Mouse (Mus musculus) cerebellum, postnatal 4 days (tissue): ENCODE results near the gene Dlx3.
A peak's percentile ranks its signal among the peaks of the same experiment; 100 is the strongest.

ENCODE experiments used
- DNase-seq, 2 experiments: peaks; one replicate each; pipeline ENCODE4 v3.0.0; 2022; ENCODE audit warnings: low spot score in 2 of 2, mixed read lengths in 1 of 2

Gene Dlx3

GRCm38 (mm10) chr11:95088286-95088685 is 31.6 kb upstream of the Dlx3 start:
- DNase-seq = no peak

- no peak for DNase-seq
Measured at GRCm38 (mm10) chr11:95088857-95089779, 30.8 kb upstream of the Dlx3 start.

- no peak for DNase-seq
Measured at GRCm38 (mm10) chr11:95093077-95093476, 26.8 kb upstream of the Dlx3 start.

- DNase-seq = no peak
Measured at GRCm38 (mm10) chr11:95095596-95095995, 24.3 kb upstream of the Dlx3 start.

- no peak for DNase-seq
Measured at GRCm38 (mm10) chr11:95096608-95097373, 23.1 kb upstream of the Dlx3 start.

GRCm38 (mm10) chr11:95097889-95098288 is 22.0 kb upstream of the Dlx3 start:
- no peak for DNase-seq

GRCm38 (mm10) chr11:95098346-95099095 is 21.4 kb upstream of the Dlx3 start:
- DNase-seq = no peak

GRCm38 (mm10) chr11:95100393-95100792 is 19.5 kb upstream of the Dlx3 start:
- DNase-seq = no peak

GRCm38 (mm10) chr11:95101071-95101788 is 18.7 kb upstream of the Dlx3 start:
- no peak for DNase-seq

- peak in 1 of 2 experiments; percentile 40 for DNase-seq
Measured at GRCm38 (mm10) chr11:95102161-95102904, 17.6 kb upstream of the Dlx3 start.

GRCm38 (mm10) chr11:95104266-95104665 is 15.7 kb upstream of the Dlx3 start:
- DNase-seq = no peak

GRCm38 (mm10) chr11:95105274-95105874 is 14.5 kb upstream of the Dlx3 start:
- DNase-seq = no peak

- peak; percentile 77 to 90 for DNase-seq
Measured at GRCm38 (mm10) chr11:95106440-95107236, 13.3 kb upstream of the Dlx3 start.

- no peak for DNase-seq
Measured at GRCm38 (mm10) chr11:95109000-95109399, 10.9 kb upstream of the Dlx3 start.

GRCm38 (mm10) chr11:95110081-95110480 is 9.8 kb upstream of the Dlx3 start:
- no peak for DNase-seq

GRCm38 (mm10) chr11:95117030-95117429 is 2.9 kb upstream of the Dlx3 start:
- DNase-seq = peak in 1 of 2 experiments; percentile 70

- peak; percentile 78 to 91 for DNase-seq
Measured at GRCm38 (mm10) chr11:95118505-95118904, 1.4 kb upstream of the Dlx3 start.

GRCm38 (mm10) chr11:95120633-95121020 is 708 bp downstream of the Dlx3 start:
- DNase-seq = no peak
